Mouse (Mus musculus): Measurements from ENCODE around the gene D630003M21Rik.

D630003M21Rik gene

GRCm38 (mm10) chr2:158228670-158229502, at the start of gene D630003M21Rik:
Gene D630003M21Rik (minus strand): TSS chr2:158229222.
- no peak for DNase-seq (ENCODE audit: low spot score)

- no peak for DNase-seq (ENCODE audit: low spot score)
These were observed 47.9 kb upstream of the D630003M21Rik start for GRCm38 (mm10) chr2:158276878-158277277.

- DNase-seq (ENCODE audit: low spot score) = no peak
These were observed 47.4 kb upstream of the D630003M21Rik start for GRCm38 (mm10) chr2:158276451-158276850.

DNA sequence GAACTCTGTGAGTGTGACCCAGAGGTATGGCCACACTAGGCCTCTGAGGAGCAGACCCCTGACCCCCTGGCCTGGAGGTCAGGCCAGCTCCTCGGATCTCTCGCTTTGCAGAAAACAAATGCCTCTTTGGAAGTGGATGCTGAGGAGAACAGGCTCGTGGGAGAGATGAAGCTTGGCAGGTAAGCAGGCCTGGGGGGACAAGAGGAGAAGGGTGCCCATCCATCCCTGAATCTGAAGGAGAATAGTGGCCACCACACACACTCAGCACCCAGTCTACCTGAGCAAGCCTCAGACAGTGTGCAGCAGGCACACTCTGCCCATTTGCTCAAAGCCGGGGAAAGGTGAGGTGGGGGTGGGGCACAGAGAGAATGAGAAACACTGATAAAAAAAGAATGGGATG, 46.8 kb upstream of the D630003M21Rik start:
- no peak for DNase-seq (ENCODE audit: low spot score)

DNA sequence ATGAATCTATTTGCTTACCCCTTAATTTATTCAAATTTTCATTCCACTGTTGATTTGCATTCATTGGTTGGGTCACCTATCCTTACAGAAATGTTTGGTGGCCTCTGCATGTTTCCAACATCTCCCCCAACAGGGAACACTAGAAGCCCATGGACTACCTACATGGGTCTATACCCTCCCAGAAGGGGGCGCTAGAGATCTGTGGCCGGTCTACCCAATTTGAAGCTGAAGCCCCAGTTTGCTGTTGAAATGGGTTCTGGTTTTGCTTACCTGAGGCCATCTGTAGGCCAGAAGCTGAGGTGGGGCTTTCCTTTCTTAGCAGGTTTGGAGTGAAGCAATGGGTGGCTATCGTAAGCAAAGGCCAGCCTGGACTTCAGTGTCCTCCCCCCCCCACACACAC, 46.3 kb upstream of the D630003M21Rik start:
- no peak for DNase-seq (ENCODE audit: low spot score)

DNA sequence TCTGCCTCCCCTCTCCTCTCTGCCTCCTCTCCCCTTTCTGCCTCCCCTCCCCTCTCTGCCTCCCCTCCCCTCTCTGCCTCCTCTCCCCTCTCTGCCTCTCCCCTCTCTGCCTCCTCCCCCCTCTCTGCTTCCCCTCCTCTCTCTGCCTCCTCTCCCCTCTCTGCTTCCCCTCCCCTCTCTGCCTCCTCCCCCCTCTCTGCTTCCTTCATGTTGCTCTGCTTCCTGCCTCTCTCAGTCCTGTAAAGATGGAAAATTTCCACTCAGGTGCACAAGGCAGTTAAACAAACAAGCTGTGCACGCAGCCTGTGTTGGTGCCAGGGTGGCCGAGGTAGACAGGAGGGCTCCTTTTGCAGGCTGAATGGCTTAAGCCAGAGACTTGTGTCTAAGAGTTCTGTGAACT, 44.6 kb upstream of the D630003M21Rik start:
- DNase-seq (ENCODE audit: low spot score) = no peak

- no peak for DNase-seq (ENCODE audit: low spot score)
These were observed 41.0 kb upstream of the D630003M21Rik start for GRCm38 (mm10) chr2:158270017-158270416.

DNA sequence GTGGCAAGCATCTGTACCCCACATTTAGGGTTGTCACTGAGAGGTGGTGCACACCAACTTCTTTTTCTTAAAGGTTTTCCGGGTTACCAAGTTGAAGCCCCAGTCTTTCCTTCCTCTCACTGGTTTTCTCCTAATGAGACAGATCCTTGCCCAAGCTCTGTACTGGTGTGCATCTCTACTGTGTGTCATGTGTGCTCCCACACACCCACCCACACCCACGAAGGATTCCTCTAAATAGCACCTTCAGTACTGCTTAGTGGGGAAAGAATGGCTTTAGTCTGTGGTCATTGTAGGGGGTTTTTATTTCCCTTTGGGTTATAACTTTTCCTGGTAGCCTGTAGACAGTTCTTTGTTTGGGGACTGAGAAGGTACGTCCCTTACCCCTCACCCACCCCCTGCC, 35.9 kb upstream of the D630003M21Rik start:
- DNase-seq (ENCODE audit: low spot score) = no peak

DNA sequence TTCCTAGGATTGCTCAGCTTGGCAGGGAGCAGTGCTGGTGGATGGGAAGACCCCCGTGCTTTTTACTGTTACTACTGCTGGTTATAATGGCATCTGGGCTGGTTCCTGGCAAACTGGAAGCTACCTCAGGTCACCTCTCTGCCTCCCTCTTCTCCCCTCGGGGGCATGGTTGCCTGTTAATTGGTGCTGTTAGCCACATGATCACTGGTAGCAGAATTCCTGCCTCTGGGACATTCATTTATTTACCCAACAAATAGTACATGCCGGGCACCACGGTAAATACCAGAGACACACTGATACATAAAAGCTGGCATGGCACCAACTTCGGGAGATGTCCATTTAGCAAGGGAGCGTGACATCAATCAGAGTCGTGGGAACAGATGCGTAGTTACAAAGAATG, 30.5 kb upstream of the D630003M21Rik start:
- no peak for DNase-seq (ENCODE audit: low spot score)

- peak; percentile 59 for DNase-seq (ENCODE audit: low spot score)
These were observed 29.8 kb upstream of the D630003M21Rik start for GRCm38 (mm10) chr2:158258781-158259180.

GRCm38 (mm10) chr2:158258005-158258418, 29.0 kb upstream of the D630003M21Rik start, which contains the start of gene Bpi:
Gene Bpi (plus strand): TSS chr2:158258094.
- no peak for DNase-seq (ENCODE audit: low spot score)

DNA sequence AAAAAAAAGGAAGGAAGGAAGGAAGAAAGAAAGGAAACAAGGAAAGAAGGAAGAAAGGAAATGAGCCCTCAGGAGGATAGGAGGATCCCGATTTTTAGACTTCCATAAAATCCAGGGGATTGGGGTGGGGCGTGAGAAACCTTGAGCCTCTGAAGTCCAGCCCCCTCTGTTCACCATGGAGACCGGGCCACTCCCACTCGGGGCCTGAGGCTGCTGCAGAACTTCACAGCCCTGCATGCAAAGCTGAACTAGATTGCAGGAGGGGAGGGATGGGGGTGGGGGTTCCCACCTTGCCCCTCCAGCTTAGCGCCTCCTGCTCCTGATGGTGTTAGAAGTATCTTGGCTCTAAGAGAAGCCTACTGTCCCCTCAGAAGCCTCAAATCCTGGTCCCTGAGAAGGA, 27.9 kb upstream of the D630003M21Rik start:
- DNase-seq (ENCODE audit: low spot score) = peak; percentile 20

GRCm38 (mm10) chr2:158253806-158254205, 24.8 kb upstream of the D630003M21Rik start:
- no peak for DNase-seq (ENCODE audit: low spot score)

DNA sequence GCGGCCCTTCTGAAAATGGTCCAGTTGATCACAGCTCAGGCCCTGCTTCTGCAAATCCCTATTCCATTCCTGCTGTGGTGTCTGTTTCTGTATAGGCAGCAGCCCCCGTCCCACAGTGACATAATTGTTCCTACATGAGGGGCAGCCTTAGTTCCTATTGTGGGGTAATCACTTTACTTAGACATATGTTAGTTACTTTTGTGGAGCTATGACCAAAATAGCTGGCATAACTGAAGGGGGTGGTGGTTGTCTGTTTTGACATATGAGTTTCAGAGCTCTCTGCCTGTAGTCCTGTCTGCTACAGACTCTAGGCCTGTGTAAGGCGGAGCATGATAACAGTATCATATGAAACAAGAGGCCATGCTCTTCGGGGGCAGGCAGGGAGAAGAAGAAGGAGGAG, 21.5 kb upstream of the D630003M21Rik start:
- DNase-seq (ENCODE audit: low spot score) = no peak

DNA sequence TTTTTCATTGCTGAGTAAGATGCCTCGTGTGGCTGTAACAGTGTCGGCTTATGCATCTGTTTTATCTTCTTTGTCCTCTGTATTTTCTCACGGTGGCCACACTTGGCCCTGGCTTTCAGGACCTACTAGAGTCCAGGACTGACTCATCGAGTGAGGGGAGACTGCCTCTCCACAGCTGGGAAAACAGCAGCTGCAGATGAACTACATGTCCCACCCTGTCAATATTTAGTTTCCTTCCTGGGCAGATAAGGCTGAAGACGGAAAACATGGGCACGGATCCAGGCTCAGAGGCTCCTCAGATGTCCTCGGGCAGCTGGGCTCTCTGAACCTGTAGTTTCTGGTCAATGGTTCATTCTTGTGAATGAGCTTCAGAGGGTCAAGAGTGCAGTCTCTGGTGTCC, 19.3 kb upstream of the D630003M21Rik start:
- DNase-seq (ENCODE audit: low spot score) = no peak

DNA sequence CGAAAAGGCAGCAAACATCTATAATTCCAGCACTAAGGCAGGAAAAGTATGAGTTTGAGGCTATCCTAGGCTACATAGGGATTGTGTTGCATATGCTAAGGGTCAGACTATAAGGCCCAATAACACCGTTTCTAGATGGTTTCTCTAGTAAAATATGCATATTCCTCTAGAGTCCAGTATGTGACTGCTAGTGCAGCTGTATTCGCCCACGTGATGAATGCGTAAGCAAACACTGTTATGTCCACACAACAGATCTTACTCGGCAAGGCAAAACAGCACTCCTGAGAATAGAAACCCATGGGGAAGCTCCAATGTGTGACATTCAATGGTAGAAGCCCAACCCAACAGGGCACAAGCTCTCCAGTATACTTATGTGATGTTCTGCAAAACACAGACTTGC, 18.8 kb upstream of the D630003M21Rik start:
- no peak for DNase-seq (ENCODE audit: low spot score)

GRCm38 (mm10) chr2:158245072-158245817, 16.2 kb upstream of the D630003M21Rik start:
- no peak for DNase-seq (ENCODE audit: low spot score)

GRCm38 (mm10) chr2:158243129-158243870, 14.3 kb upstream of the D630003M21Rik start:
- no peak for DNase-seq (ENCODE audit: low spot score)

DNA sequence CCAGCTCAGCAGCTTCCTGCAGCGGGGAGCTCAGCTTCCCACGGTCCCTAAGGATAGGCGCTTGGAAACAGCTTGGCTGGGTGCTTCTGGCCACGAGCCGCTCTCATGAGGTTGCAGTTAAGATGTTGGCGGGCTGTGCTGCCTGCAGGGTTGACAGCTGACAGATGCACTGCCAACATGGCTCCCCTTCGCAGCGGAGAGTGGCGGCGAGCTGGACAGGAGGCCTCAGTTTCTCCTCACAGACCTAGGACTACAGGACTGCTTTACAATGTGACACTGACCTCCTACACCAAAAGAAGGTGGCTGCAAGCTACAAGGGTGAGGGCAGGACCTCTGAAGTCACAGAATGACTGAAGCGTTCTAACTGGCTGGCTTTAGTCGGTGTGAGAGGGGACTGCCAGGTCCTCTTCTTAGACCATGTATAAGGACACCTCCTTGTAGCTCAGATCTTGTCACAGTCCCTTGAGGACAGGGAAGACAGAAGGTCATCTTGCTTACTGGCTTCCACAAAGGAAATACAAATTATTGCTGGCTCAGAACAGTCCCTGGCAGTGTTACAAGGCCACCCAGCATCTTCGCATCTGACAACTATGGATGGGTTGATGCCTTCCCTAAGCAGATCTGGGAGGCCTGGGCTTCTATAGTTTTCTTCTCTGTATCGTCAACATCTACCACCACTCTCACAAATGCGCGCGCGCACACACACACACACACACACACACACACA, 13.3 kb upstream of the D630003M21Rik start:
- no peak for DNase-seq (ENCODE audit: low spot score)

GRCm38 (mm10) chr2:158241126-158241738, 12.2 kb upstream of the D630003M21Rik start:
- no peak for DNase-seq (ENCODE audit: low spot score)

- DNase-seq (ENCODE audit: low spot score) = no peak
These were observed 9.1 kb upstream of the D630003M21Rik start for GRCm38 (mm10) chr2:158238101-158238500.
